Mouse (Mus musculus): ENCODE data around the gene Dennd6b.

- no peak for TF ChIP-seq POLR2AphosphoS2 (IDR thresholded peaks at IDR 0.05; ENCODE audit: insufficient read length, low read depth)
- no peak for TF ChIP-seq POLR2A (IDR thresholded peaks at IDR 0.05; ENCODE audit: insufficient read length, low read depth)
- no peak for TF ChIP-seq CEBPB (IDR thresholded peaks at IDR 0.05; ENCODE audit: insufficient read depth, poor library complexity, severe bottlenecking)
- TF ChIP-seq MAX (IDR thresholded peaks at IDR 0.05; ENCODE audit: low read depth) = no peak
- TF ChIP-seq USF1 (IDR thresholded peaks at IDR 0.05; ENCODE audit: low read depth) = no peak
Observed at GRCm38 (mm10) chr15:89161397-89161796, 34.9 kb downstream of the Dennd6b start.
